ENCODE assay signal across 27 mouse cellular contexts in genomic region chr10:42646340-42646739, GRCm38 (mm10).
"Had no signal": no experiment of that assay in that cellular context is flagged by ENCODE, and none has a peak within 500 bp of the region (broad histone marks: within the 10 kb centered on the region; RNA-seq: fewer than 3 reads in every experiment).

No protein-coding gene starts in this region.

- DNase-seq: gastrocnemius, postnatal 14 days; gastrocnemius, postnatal 36 days; heart, adult 11 months; heart, adult 2 months; heart, postnatal 14 days; heart, postnatal 36 days; kidney, adult 18-20 months; kidney, adult 8-10 months; kidney, postnatal 10 days; kidney, postnatal 25 days; kidney, postnatal 4 days; left cerebral cortex, postnatal 4 days had no signal

- H3K27me3 ChIP-seq: heart, embryonic 13.5 days; heart, embryonic 15.5 days; intestine, embryonic 15.5 days; limb, embryonic 15.5 days had no signal

- H3K4me3 ChIP-seq: heart, adult 2 months; heart, embryonic 13.5 days; heart, embryonic 15.5 days; hindbrain, embryonic 12.5 days; intestine, embryonic 15.5 days; layer of hippocampus, adult 2 months; left cerebral cortex, adult 2 months; limb, embryonic 13.5 days; limb, embryonic 15.5 days; liver, embryonic 12.5 days had no signal

- H3K9me3 ChIP-seq: heart, embryonic 13.5 days; heart, embryonic 15.5 days; hindbrain, embryonic 12.5 days; intestine, embryonic 15.5 days; limb, embryonic 13.5 days; limb, embryonic 15.5 days; liver, embryonic 12.5 days had no signal

- ATAC-seq: hindbrain, embryonic 16.5 days; inflammation-experienced regulatory T-cells, adult 6 months; intestine, embryonic 15.5 days; intestine, postnatal 0 days; liver, embryonic 12.5 days had no signal

- H3K4me2 ChIP-seq: heart, embryonic 11.5 days; heart, embryonic 13.5 days; heart, embryonic 15.5 days; hindbrain, embryonic 12.5 days; hindbrain, embryonic 14.5 days; intestine, embryonic 15.5 days; limb, embryonic 13.5 days; limb, embryonic 15.5 days; liver, embryonic 12.5 days had no signal

- H3K4me1 ChIP-seq: heart, embryonic 13.5 days; heart, embryonic 15.5 days; hindbrain, embryonic 12.5 days; intestine, embryonic 15.5 days; limb, embryonic 13.5 days; limb, embryonic 15.5 days; liver, embryonic 12.5 days had no signal

- H3K36me3 ChIP-seq: heart, embryonic 13.5 days; heart, embryonic 15.5 days; hindbrain, embryonic 12.5 days; intestine, embryonic 15.5 days; limb, embryonic 13.5 days; limb, embryonic 15.5 days; liver, embryonic 12.5 days had no signal

- H3K27ac ChIP-seq: heart, adult 2 months; heart, embryonic 13.5 days; heart, embryonic 15.5 days; hindbrain, embryonic 12.5 days; hindbrain, embryonic 14.5 days; intestine, embryonic 15.5 days; layer of hippocampus, adult 2 months; left cerebral cortex, adult 2 months; limb, embryonic 13.5 days; limb, embryonic 15.5 days; liver, embryonic 12.5 days; liver, embryonic 14.5 days had no signal

- H3K9ac ChIP-seq: heart, embryonic 13.5 days; heart, embryonic 15.5 days; hindbrain, embryonic 12.5 days; hindbrain, embryonic 14.5 days; intestine, embryonic 15.5 days; limb, embryonic 13.5 days; limb, embryonic 15.5 days; liver, embryonic 12.5 days; liver, embryonic 14.5 days had no signal
